Mouse (Mus musculus) layer of hippocampus, adult 2 months (tissue): ENCODE results near the gene Eln. TPM values are rescaled to one million over a fixed set of nuclear protein-coding genes. Genes with fewer than 3 reads are reported as not detected.

Source experiments
- DNase-seq, 2 experiments: peaks; one replicate each; pipeline ENCODE4 v3.0.0; 2022; ENCODE audit warnings: low spot score in 2 of 2
- H3K27ac ChIP-seq: fragments of 200-600 bp; 2 replicates; pipeline ENCODE4 v1.8.1; 2022
- H3K4me3 ChIP-seq: fragments of 200-600 bp; 2 replicates; pipeline ENCODE4 v1.8.1; 2022; ENCODE audit warnings: mild to moderate bottlenecking
- CTCF ChIP-seq: fragments of 200-600 bp; conservative IDR thresholded peaks from 2 replicates; pipeline ENCODE4 v1.8.1; 2022; ENCODE audit warnings: antibody characterized with exemption, mild to moderate bottlenecking, moderate library complexity
- total RNA-seq, 2 experiments: library from RNA; stranded (reverse); gene quantifications; 2 replicates each; pipeline ENCODE4 v1.2.3; 2021

Gene Eln
- total RNA-seq, 2 experiments from 2014 or later, result 9.0 to 12.0 TPM

GRCm38 (mm10) chr5:134688718-134689284 is 58.3 kb downstream of the Eln start:
- Histone ChIP-seq H3K4me3 (peak overlapping the region; percentile 79), H3K27ac (peak overlapping the region; percentile 76)
- TF ChIP-seq CTCF, result peak; percentile 78
- DNase-seq, result peak; percentile 96 to 99

GRCm38 (mm10) chr5:134688086-134688717 is 58.9 kb downstream of the Eln start, which contains the start of gene Limk1:
TSS of gene Limk1 (minus strand) at chr5:134688598.
- peak within 1 kb of the TSS; percentile 76 for H3K27ac ChIP-seq
- H3K4me3 ChIP-seq, result peak within 1 kb of the TSS; percentile 79
- DNase-seq, result no peak
- TF ChIP-seq CTCF, result no peak

- no peak overlapping the region for H3K27ac ChIP-seq
- TF ChIP-seq CTCF, result no peak
- no peak for DNase-seq
- peak overlapping the region; percentile 79; the same call in 1 of the 2 replicates for H3K4me3 ChIP-seq
Measured at GRCm38 (mm10) chr5:134687187-134687586, 59.9 kb downstream of the Eln start.

GRCm38 (mm10) chr5:134686541-134686940 is 60.6 kb downstream of the Eln start:
- no peak overlapping the region for H3K27ac ChIP-seq
- no peak overlapping the region for H3K4me3 ChIP-seq
- no peak for DNase-seq
- no peak for TF ChIP-seq CTCF

DNA sequence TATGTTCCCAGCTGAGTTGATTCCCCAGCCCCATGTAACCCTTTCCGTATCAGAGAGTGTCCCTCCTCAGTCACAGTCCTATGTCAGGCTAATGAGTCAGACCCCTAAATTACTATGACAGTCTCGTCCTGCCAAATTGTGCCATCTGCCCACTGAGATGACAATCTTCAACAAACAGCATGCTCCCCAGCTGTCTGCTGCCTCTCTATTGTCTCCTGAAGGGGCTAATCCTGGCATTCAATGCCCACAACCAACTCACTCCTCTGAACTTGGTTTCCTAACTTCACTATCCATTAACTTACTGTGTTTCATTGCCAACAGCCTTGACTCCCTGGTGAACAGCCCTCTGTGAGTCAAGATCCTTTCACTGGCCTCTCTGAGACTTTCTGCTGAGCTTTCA is 62.7 kb downstream of the Eln start:
- DNase-seq, result no peak
- no peak overlapping the region for H3K27ac ChIP-seq
- TF ChIP-seq CTCF, result no peak
- H3K4me3 ChIP-seq, result no peak overlapping the region

- TF ChIP-seq CTCF, result no peak
- Histone ChIP-seq H3K4me3 (no peak overlapping the region), H3K27ac (no peak overlapping the region)
- no peak for DNase-seq
Measured at GRCm38 (mm10) chr5:134683813-134684212, 63.3 kb downstream of the Eln start.

DNA sequence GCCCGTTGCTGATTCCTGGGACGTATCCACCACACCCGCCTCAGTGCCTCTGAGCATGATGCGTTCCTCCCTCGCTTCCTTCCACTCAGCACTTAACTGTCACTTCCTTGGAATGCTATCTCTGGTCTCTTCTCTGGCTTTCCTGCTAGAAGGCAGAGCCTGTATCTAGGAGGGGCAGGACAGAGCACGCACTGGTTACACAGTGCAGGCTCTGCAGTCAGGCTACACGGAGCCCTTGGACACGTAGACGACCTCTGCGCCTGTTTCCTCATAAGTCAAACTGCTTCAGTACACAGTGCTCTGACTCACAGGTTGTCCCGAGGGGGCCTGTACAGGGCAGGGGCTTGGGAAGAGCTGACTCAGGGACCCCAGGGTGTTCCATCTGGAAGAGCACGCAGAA is 66.9 kb downstream of the Eln start:
- no peak for DNase-seq
- Histone ChIP-seq H3K27ac (no peak overlapping the region), H3K4me3 (no peak overlapping the region)
- no peak for TF ChIP-seq CTCF

- no peak for TF ChIP-seq CTCF
- Histone ChIP-seq H3K4me3 (no peak overlapping the region), H3K27ac (no peak overlapping the region)
- no peak for DNase-seq
Measured at GRCm38 (mm10) chr5:134678827-134679546, 68.1 kb downstream of the Eln start.

DNA sequence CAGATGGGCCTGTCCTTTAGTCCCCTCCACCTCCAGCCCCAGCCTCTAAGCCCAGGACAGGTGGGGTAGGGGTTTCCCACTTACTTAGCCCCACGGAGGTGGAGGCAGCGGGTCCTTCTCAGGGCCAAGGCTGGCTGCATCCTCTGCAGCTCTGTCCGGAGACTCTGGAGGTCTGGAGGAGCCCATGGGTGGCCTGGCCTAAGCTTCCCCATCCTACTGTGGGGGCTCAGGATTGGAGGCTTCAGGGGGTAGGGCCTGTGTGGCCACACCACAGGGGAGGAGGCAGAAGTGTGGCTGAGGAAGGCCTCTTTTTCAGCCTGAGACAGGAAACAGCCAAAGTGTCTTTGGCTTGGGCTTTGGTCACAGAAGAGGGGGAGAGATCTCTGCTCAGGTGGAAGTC is 69.1 kb downstream of the Eln start:
- peak overlapping the region; percentile 46 for H3K27ac ChIP-seq
- no peak for TF ChIP-seq CTCF
- peak overlapping the region; percentile 8; the same call in 1 of the 2 replicates for H3K4me3 ChIP-seq
- no peak for DNase-seq

GRCm38 (mm10) chr5:134677491-134677890 is 69.6 kb downstream of the Eln start:
- no peak for DNase-seq
- Histone ChIP-seq H3K27ac (peak overlapping the region; percentile 46; the same call in 1 of the 2 replicates), H3K4me3 (no peak overlapping the region; the same call in 1 of the 2 replicates)
- TF ChIP-seq CTCF, result no peak

DNA sequence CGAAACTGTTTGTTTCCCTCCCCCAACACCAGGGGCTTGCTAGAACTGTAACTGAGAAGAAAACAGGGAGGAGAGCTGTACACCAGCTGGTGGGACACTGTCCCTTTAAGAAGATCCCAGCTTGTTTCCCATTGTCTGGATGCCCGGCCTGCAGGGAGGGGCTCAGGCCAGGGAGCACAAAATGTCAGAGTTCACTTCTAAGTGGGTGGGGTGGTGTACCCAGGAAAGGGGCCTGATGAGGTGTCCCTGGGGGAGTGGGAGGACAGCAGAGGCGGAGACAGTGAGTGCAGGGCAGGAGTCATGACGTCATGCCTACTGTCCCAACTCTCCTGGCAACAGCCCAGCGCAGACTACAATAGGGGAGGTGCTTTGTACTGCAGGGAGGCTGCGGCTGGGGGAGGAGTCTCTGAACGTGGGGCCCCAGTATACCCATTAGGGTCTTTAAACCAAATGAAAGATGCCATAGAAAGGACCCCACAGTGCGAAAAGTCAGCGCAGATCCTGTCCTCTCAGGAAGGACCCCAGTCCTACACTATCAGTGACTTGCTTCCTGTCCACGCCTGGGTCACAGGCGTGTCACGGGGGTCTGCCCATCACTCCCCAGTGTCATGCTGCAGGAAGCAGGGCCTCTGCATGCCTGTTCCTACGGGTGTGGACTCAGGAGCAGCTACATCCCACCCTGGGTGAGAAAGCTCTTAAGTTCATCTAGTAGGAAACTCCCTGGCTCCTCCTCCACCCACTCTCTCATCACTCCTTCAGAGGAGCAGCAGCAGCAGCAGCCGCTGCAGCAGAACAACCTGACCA is 71.0 kb downstream of the Eln start:
- H3K27ac ChIP-seq, result peak overlapping the region; percentile 70; the same call in 1 of the 2 replicates

GRCm38 (mm10) chr5:134674977-134675376 is 72.1 kb downstream of the Eln start:
- TF ChIP-seq CTCF, result no peak
- no peak for DNase-seq
- H3K4me3 ChIP-seq, result no peak overlapping the region
- H3K27ac ChIP-seq, result no peak overlapping the region

More for the DNA sequence above, 71.0 kb downstream of the Eln start:
- H3K4me3 ChIP-seq, result peak overlapping the region; percentile 43
- peak in 1 of 2 experiments; percentile 37 for DNase-seq
- no peak for TF ChIP-seq CTCF

GRCm38 (mm10) chr5:134672611-134673010 is 74.5 kb downstream of the Eln start:
- no peak for TF ChIP-seq CTCF
- DNase-seq, result no peak

More at GRCm38 (mm10) chr5:134672611-134673010, 74.5 kb downstream of the Eln start:
- no peak overlapping the region for H3K4me3 ChIP-seq
- H3K27ac ChIP-seq, result no peak overlapping the region
